Mouse (Mus musculus) brain, adult 10 weeks (tissue): ENCODE data around the gene Socs7. TPM values are rescaled to one million over a fixed set of nuclear protein-coding genes. Genes with fewer than 3 reads are reported as not detected.

Experiments used
- polyA plus RNA-seq: library from polyadenylated mRNA; stranded (reverse); fragments of 350-450 nt; fragmentation: Illumina TruSeq; extraction: RNeasy Lipid Tissue Mini Kit (QIAGEN cat#74804); gene quantifications from one replicate; pipeline ENCODE4 v1.2.3, GENCODE M21; 2015; ENCODE audit warnings: low read depth, low replicate concordance

The Socs7 gene
- polyA plus RNA-seq = 44.6 TPM

GRCm38 (mm10) chr11:97361948-97362648 lies at the start of gene Socs7:
Socs7 (plus strand) TSS chr11:97362551.

GRCm38 (mm10) chr11:97315504-97316503 lies 46.5 kb upstream of the Socs7 start, which contains the start of gene Mrpl45:
Mrpl45 (plus strand) TSS chr11:97315716.

GRCm38 (mm10) chr11:97352027-97352684 lies 10.2 kb upstream of the Socs7 start, which contains the start of gene Gpr179:
Gpr179 (minus strand) TSS chr11:97352077.

GRCm38 (mm10) chr11:97415330-97415711 lies 53.0 kb downstream of the Socs7 start, which contains the start of gene Arhgap23:
Arhgap23 (plus strand) TSS chr11:97415533.

Other genes starting within 250 kb of the Socs7 start
- 0.24 TPM for gene Tbx21, start 247.2 kb upstream of the Socs7 start, polyA plus RNA-seq
- 39.0 TPM for gene Tbkbp1, start 211.1 kb upstream of the Socs7 start, polyA plus RNA-seq
- 81.1 TPM for gene Kpnb1, start 174.7 kb upstream of the Socs7 start, polyA plus RNA-seq
- gene Npepps, start 81.9 kb upstream of the Socs7 start, polyA plus RNA-seq = 101 TPM
- 33.5 TPM for gene Mrpl45, start 46.8 kb upstream of the Socs7 start, polyA plus RNA-seq
- 0.57 TPM for gene Gpr179, start 10.5 kb upstream of the Socs7 start, polyA plus RNA-seq
- 54.0 TPM for gene Arhgap23, start 53.0 kb downstream of the Socs7 start, polyA plus RNA-seq
- gene 4933428G20Rik, start 137.8 kb downstream of the Socs7 start, polyA plus RNA-seq = not detected
- gene Srcin1, start 213.6 kb downstream of the Socs7 start, polyA plus RNA-seq = 109 TPM